Mouse (Mus musculus): ENCODE data around the gene Tssc4. TPM values are rescaled to one million over a fixed set of nuclear protein-coding genes. Genes with fewer than 3 reads are reported as not detected.

Gene Tssc4
- polyA plus RNA-seq, 1 experiment from 2014 or later: 109 TPM

GRCm38 (mm10) chr7:143072605-143073004, 3.6 kb downstream of the Tssc4 start:
- H3K4me2 ChIP-seq (ENCODE audit: low read length): no peak overlapping the region
- peaks cover 3% of the 10 kb centered on the region; the same call in 1 of the 2 replicates for H3K36me3 ChIP-seq (ENCODE audit: control insufficient read depth, insufficient read depth)
- peaks cover 24% of the 10 kb centered on the region for H3K4me1 ChIP-seq (replicated peaks; ENCODE audit: control insufficient read depth, insufficient read depth, low read length)
- no peak overlapping the region for H3K4me3 ChIP-seq (replicated peaks; ENCODE audit: low read length)
- no peaks in the 10 kb centered on the region for H3K9me3 ChIP-seq (ENCODE audit: control insufficient read depth, low read length)
- no peaks in the 10 kb centered on the region for H3K27me3 ChIP-seq (replicated peaks; ENCODE audit: control insufficient read depth, insufficient read depth, low read length)
- no peak overlapping the region for H3K27ac ChIP-seq (ENCODE audit: low read length)
- 80% methylated on average over 5 of the region's 5 CpGs for WGBS
- no peak overlapping the region for H3K9ac ChIP-seq (replicated peaks; ENCODE audit: low read depth, low read length)
- no peak for ATAC-seq

GRCm38 (mm10) chr7:143073086-143073485, 4.0 kb downstream of the Tssc4 start:
- Histone ChIP-seq H3K9ac (replicated peaks; ENCODE audit: low read depth, low read length) (no peak overlapping the region), H3K4me1 (replicated peaks; ENCODE audit: control insufficient read depth, insufficient read depth, low read length) (peaks cover 20% of the 10 kb centered on the region), H3K4me3 (replicated peaks; ENCODE audit: low read length) (no peak overlapping the region), H3K4me2 (ENCODE audit: low read length) (no peak overlapping the region), H3K27ac (ENCODE audit: low read length) (no peak overlapping the region), H3K27me3 (replicated peaks; ENCODE audit: control insufficient read depth, insufficient read depth, low read length) (no peaks in the 10 kb centered on the region), H3K36me3 (ENCODE audit: control insufficient read depth, insufficient read depth) (no peaks in the 10 kb centered on the region), H3K9me3 (ENCODE audit: control insufficient read depth, low read length) (no peaks in the 10 kb centered on the region)
- WGBS: 82% methylated on average over 1 of the region's 1 CpGs
- no peak for ATAC-seq

GRCm38 (mm10) chr7:143075394-143075793, 6.3 kb downstream of the Tssc4 start:
- peaks cover 8% of the 10 kb centered on the region for H3K4me1 ChIP-seq (replicated peaks; ENCODE audit: control insufficient read depth, insufficient read depth, low read length)
- no peaks in the 10 kb centered on the region for H3K27me3 ChIP-seq (replicated peaks; ENCODE audit: control insufficient read depth, insufficient read depth, low read length)
- 71% methylated on average over 5 of the region's 5 CpGs for WGBS
- H3K4me3 ChIP-seq (replicated peaks; ENCODE audit: low read length): no peak overlapping the region
- H3K4me2 ChIP-seq (ENCODE audit: low read length): no peak overlapping the region
- H3K27ac ChIP-seq (ENCODE audit: low read length): no peak overlapping the region
- H3K9ac ChIP-seq (replicated peaks; ENCODE audit: low read depth, low read length): no peak overlapping the region
- ATAC-seq: no peak
- no peaks in the 10 kb centered on the region for H3K36me3 ChIP-seq (ENCODE audit: control insufficient read depth, insufficient read depth)
- H3K9me3 ChIP-seq (ENCODE audit: control insufficient read depth, low read length): no peaks in the 10 kb centered on the region

- Histone ChIP-seq H3K4me1 (replicated peaks; ENCODE audit: control insufficient read depth, insufficient read depth, low read length) (no peaks in the 10 kb centered on the region), H3K36me3 (ENCODE audit: control insufficient read depth, insufficient read depth) (no peaks in the 10 kb centered on the region), H3K9me3 (ENCODE audit: control insufficient read depth, low read length) (no peaks in the 10 kb centered on the region), H3K4me3 (replicated peaks; ENCODE audit: low read length) (no peak overlapping the region), H3K27me3 (replicated peaks; ENCODE audit: control insufficient read depth, insufficient read depth, low read length) (no peaks in the 10 kb centered on the region), H3K27ac (ENCODE audit: low read length) (no peak overlapping the region), H3K4me2 (ENCODE audit: low read length) (no peak overlapping the region), H3K9ac (replicated peaks; ENCODE audit: low read depth, low read length) (no peak overlapping the region)
- no peak for ATAC-seq
- 82% methylated on average over 2 of the region's 2 CpGs for WGBS
Observed at GRCm38 (mm10) chr7:143077351-143077750, 8.3 kb downstream of the Tssc4 start.

DNA sequence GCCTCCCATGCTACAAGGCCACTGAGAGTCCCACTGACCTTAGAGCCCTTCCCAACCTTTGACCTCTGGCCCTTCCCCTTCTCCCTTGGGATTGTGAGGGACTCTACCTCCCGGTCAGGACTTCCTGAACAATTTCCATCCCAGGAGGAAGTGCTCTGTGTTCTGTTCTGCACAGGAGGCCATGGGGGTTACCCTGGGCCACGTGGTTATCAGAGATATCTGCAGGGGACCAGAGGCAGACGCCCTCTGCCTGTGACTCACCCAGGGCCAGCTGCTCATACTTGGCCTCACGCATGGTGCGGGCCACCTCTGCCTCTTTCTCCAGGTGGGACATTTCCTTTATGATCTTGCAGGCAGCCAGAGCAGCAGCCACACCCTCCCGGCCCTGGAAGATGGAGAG, 13.0 kb downstream of the Tssc4 start:
- H3K4me3 ChIP-seq (replicated peaks; ENCODE audit: low read length): no peak overlapping the region

DNA sequence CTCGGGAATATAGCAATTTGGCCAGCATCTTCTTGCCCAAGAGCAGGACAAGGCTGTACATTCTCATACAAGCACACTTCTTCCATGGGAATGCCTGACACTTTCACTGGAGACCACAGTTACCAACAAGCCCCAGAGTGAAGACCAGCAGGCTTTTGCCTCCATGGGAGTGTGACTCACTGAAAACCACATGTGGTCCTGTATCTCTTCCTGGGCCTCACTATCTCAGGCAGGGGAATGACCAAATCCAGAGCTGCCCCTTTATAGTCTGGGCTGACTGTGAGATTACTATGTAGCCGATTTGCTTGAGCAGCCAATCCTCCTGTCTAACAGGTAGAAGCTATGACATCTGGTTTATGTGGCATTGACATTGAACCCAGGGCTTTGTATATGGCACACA, 14.7 kb downstream of the Tssc4 start:
- 84% methylated on average over 2 of the region's 2 CpGs for WGBS
- Histone ChIP-seq H3K4me3 (replicated peaks; ENCODE audit: low read length) (no peak overlapping the region), H3K27me3 (replicated peaks; ENCODE audit: control insufficient read depth, insufficient read depth, low read length) (no peaks in the 10 kb centered on the region), H3K36me3 (ENCODE audit: control insufficient read depth, insufficient read depth) (no peaks in the 10 kb centered on the region), H3K9ac (replicated peaks; ENCODE audit: low read depth, low read length) (no peak overlapping the region), H3K9me3 (ENCODE audit: control insufficient read depth, low read length) (no peaks in the 10 kb centered on the region), H3K27ac (ENCODE audit: low read length) (no peak overlapping the region), H3K4me2 (ENCODE audit: low read length) (no peak overlapping the region), H3K4me1 (replicated peaks; ENCODE audit: control insufficient read depth, insufficient read depth, low read length) (peaks cover 3% of the 10 kb centered on the region)
- ATAC-seq: no peak

More for the DNA sequence above, 13.0 kb downstream of the Tssc4 start:
- 78% methylated on average over 6 of the region's 6 CpGs for WGBS
- Histone ChIP-seq H3K36me3 (ENCODE audit: control insufficient read depth, insufficient read depth) (no peaks in the 10 kb centered on the region), H3K4me2 (ENCODE audit: low read length) (no peak overlapping the region), H3K4me1 (replicated peaks; ENCODE audit: control insufficient read depth, insufficient read depth, low read length) (peaks cover 3% of the 10 kb centered on the region), H3K9me3 (ENCODE audit: control insufficient read depth, low read length) (no peaks in the 10 kb centered on the region), H3K9ac (replicated peaks; ENCODE audit: low read depth, low read length) (no peak overlapping the region), H3K27ac (ENCODE audit: low read length) (no peak overlapping the region), H3K27me3 (replicated peaks; ENCODE audit: control insufficient read depth, insufficient read depth, low read length) (no peaks in the 10 kb centered on the region)
- no peak for ATAC-seq

DNA sequence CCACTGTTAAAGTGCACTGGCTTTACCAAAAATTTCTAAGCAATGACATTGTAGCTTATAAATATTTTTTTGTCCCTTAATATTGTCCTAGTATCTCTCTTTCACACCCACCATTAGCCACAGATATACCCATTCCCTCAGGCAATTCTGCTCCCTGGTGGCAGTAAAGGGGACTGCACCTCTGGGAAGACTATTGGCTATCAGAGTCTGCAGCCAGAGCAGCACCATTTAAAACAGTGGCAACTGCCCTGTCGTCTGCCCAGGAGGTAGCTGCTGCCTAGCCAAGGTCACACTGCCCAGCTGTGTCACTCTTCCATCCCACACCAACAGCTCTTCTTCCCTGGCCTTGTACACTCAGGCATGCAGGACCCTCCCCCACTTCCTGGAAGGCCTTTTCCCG, 17.3 kb downstream of the Tssc4 start:
- 45% methylated on average over 2 of the region's 2 CpGs for WGBS
- H3K27me3 ChIP-seq (replicated peaks; ENCODE audit: control insufficient read depth, insufficient read depth, low read length): no peaks in the 10 kb centered on the region
- no peak overlapping the region for H3K4me3 ChIP-seq (replicated peaks; ENCODE audit: low read length)
- no peak for ATAC-seq
- no peak overlapping the region for H3K27ac ChIP-seq (ENCODE audit: low read length)
- H3K4me1 ChIP-seq (replicated peaks; ENCODE audit: control insufficient read depth, insufficient read depth, low read length): peaks cover 3% of the 10 kb centered on the region
- no peaks in the 10 kb centered on the region for H3K9me3 ChIP-seq (ENCODE audit: control insufficient read depth, low read length)
- no peak overlapping the region for H3K4me2 ChIP-seq (ENCODE audit: low read length)
- no peak overlapping the region for H3K9ac ChIP-seq (replicated peaks; ENCODE audit: low read depth, low read length)
- H3K36me3 ChIP-seq (ENCODE audit: control insufficient read depth, insufficient read depth): no peaks in the 10 kb centered on the region

GRCm38 (mm10) chr7:143087070-143087579, 18.1 kb downstream of the Tssc4 start:
- WGBS: 37% methylated on average over 4 of the region's 4 CpGs
- ATAC-seq: peak; percentile 26; the same call in 1 of the 2 replicates
- 0 out of 2 replicates have a peak overlapping the region, but pooled peaks have one; percentile 11 for H3K9ac ChIP-seq (replicated peaks; ENCODE audit: low read depth, low read length)
- H3K9me3 ChIP-seq (ENCODE audit: control insufficient read depth, low read length): no peaks in the 10 kb centered on the region
- H3K4me1 ChIP-seq (replicated peaks; ENCODE audit: control insufficient read depth, insufficient read depth, low read length): peaks cover 3% of the 10 kb centered on the region
- H3K4me2 ChIP-seq (ENCODE audit: low read length): no peak overlapping the region
- no peaks in the 10 kb centered on the region for H3K27me3 ChIP-seq (replicated peaks; ENCODE audit: control insufficient read depth, insufficient read depth, low read length)
- H3K27ac ChIP-seq (ENCODE audit: low read length): no peak overlapping the region
- H3K4me3 ChIP-seq (replicated peaks; ENCODE audit: low read length): no peak overlapping the region
- no peaks in the 10 kb centered on the region for H3K36me3 ChIP-seq (ENCODE audit: control insufficient read depth, insufficient read depth)

- Histone ChIP-seq H3K4me2 (ENCODE audit: low read length) (no peak overlapping the region), H3K4me1 (replicated peaks; ENCODE audit: control insufficient read depth, insufficient read depth, low read length) (no peaks in the 10 kb centered on the region), H3K36me3 (ENCODE audit: control insufficient read depth, insufficient read depth) (no peaks in the 10 kb centered on the region), H3K4me3 (replicated peaks; ENCODE audit: low read length) (no peak overlapping the region), H3K27ac (ENCODE audit: low read length) (no peak overlapping the region), H3K27me3 (replicated peaks; ENCODE audit: control insufficient read depth, insufficient read depth, low read length) (no peaks in the 10 kb centered on the region), H3K9me3 (ENCODE audit: control insufficient read depth, low read length) (no peaks in the 10 kb centered on the region), H3K9ac (replicated peaks; ENCODE audit: low read depth, low read length) (no peak overlapping the region)
- ATAC-seq: no peak
- WGBS: 71% methylated on average over 3 of the region's 3 CpGs
Observed at GRCm38 (mm10) chr7:143093847-143094246, 24.8 kb downstream of the Tssc4 start.

All from forebrain, embryonic 16.5 days (tissue).